Mouse (Mus musculus) splenic B cell, adult 2 months (primary cell): ENCODE results near the gene Gm11042.

Source experiments
- DNase-seq: peaks from one replicate; pipeline ENCODE4 v3.0.0-alpha.2; 2011; ENCODE audit warnings: low read depth, low spot score
- H3K27me3 ChIP-seq: 2 replicates; pipeline ENCODE4 v1.6.1; 2012; ENCODE audit warnings: mild to moderate bottlenecking, low read length, moderate library complexity, mixed read lengths; ENCODE audit not compliant: control insufficient read depth, poor library complexity, insufficient read depth, severe bottlenecking
- H3K36me3 ChIP-seq: 2 replicates; pipeline ENCODE4 v1.6.1; 2012; ENCODE audit warnings: mild to moderate bottlenecking, low read length, moderate library complexity, mixed read lengths; ENCODE audit not compliant: control insufficient read depth, poor library complexity, insufficient read depth, severe bottlenecking

The Gm11042 gene

DNA sequence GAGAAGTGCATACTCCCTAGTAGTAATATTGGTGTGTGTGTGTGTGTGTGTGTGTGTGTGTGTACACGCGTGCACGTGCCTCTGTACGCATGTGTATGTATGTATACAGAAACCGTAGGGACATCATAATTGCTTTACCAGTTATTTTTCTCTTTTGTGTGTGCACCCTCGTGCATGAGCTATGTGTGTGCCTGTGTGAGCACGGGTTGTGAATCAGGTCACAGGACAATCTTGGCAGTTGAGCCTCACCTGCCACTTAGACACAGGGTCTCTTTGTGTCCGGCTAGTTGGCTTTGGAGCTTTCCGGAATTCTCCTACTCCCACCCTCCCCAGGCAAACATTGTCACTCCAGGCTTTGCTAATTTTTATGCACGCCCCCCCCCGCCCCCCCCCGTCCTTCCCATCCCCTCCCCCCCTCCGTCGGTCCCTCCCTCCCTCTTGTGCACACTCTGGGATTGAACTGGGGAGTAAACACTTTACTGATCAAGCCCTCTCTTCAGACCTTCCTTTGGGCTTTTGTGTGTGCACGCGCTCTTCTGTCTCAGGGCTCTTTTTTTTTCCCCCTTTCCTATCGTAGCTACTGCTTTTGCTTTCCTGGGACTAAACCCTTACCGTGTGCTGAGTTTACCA is at the start of gene Gm11042:
TSS of gene Gm11042 (minus strand) at position 51 of the 630 bp plus-strand sequence.
- no peak for DNase-seq
- Histone ChIP-seq H3K27me3 (no peaks in the 10 kb centered on the region), H3K36me3 (no peaks in the 10 kb centered on the region)

DNA sequence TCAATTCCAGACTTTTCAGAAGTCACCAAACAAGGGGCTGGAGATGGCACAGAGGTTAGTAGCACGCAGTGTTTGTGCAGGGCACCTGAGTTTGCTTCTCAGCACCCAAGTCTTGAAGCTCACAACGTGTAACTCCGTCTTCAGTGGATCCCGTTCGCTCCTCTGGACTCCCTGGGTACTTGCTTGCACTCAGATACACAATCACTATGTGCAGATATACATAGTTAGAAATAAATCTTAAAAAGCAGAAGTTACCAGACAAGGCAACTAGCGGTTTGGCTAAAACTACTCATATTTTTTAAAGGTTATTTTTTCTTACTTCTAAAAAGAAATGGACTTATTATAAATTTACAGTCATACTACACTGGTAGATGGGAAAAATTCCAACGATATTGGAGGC is 48.3 kb upstream of the Gm11042 start:
- Histone ChIP-seq H3K27me3 (no peaks in the 10 kb centered on the region), H3K36me3 (no peaks in the 10 kb centered on the region)
- DNase-seq, result no peak

DNA sequence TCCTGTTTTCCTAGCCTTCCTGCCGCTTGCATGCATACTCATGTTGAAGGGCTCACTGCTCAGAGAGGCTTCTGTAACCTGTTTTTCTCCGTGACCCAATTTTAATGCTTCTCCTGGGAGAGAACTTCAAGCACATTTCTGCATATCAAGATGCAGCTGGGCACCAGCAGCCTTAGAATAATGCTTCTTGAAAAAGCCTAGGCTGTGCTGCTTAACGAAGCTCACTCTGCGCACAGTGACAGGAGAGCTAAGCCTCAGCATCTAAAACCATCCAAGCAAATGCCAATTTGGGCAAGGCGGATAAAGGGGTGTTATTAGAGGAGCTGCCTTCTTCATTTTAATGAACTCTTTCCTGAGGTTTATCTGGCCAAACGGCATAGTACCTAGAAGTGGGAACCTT is 46.9 kb upstream of the Gm11042 start:
- no peak for DNase-seq
- Histone ChIP-seq H3K36me3 (no peaks in the 10 kb centered on the region), H3K27me3 (no peaks in the 10 kb centered on the region)

DNA sequence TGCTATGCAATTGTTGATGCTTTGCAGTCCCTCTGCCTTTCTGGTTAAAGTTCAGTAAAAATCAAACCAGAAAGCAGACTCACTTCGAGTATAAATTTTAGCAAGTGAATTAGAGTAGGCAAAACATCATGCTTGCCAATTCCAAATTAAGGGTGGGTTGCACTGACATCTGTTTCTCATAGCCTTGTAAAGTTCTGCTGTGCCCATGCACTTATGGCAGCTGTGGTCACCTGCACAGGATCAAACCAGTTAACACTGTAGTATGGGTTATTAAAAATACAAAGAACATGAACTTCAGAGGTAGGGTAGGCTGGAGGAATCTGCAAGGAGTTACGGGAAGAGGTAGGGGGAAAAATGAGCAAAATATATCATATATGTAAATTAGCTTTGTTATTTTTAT is 46.3 kb upstream of the Gm11042 start:
- no peaks in the 10 kb centered on the region for H3K36me3 ChIP-seq
- DNase-seq, result no peak
- H3K27me3 ChIP-seq, result no peaks in the 10 kb centered on the region

DNA sequence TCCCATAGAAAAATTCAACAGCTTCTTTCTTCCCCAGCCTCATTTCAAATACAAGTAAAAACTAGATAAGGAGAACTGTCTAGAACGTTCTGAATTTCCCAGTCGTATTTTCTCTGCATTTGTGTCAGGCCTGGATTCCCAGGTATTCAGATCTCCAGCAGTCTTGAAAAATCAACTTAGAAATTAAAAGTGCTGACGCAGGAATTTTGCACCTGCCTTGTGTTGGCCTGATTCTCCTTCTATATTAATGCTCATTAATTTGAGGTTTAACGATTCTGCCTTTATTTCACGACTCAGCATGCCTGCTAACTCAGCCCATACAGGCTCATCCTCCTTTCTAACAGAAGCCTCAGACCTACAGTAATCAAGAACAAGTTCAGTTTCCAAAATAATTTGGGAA is 43.6 kb upstream of the Gm11042 start:
- H3K27me3 ChIP-seq, result no peaks in the 10 kb centered on the region
- DNase-seq, result no peak
- no peaks in the 10 kb centered on the region for H3K36me3 ChIP-seq

DNA sequence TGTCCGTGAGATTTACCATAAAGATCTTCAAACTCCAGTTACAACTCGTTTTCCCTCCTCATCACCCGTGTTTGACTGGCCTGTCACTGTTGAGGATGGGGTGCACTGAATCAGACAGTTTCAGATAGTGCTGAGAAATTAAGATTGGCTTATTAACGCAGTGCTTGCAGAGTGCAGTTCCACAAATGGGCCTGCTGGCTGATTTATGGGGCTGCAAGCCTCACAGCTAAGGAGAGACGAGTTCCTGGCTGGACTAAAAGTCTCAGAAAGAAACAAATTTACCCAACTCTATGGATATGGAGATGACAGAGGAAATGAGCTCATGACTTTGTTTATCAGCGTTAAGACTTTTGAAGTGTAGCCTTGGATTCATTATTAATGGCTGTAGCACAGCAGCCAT is 41.6 kb upstream of the Gm11042 start:
- no peak for DNase-seq
- Histone ChIP-seq H3K36me3 (no peaks in the 10 kb centered on the region), H3K27me3 (no peaks in the 10 kb centered on the region)

DNA sequence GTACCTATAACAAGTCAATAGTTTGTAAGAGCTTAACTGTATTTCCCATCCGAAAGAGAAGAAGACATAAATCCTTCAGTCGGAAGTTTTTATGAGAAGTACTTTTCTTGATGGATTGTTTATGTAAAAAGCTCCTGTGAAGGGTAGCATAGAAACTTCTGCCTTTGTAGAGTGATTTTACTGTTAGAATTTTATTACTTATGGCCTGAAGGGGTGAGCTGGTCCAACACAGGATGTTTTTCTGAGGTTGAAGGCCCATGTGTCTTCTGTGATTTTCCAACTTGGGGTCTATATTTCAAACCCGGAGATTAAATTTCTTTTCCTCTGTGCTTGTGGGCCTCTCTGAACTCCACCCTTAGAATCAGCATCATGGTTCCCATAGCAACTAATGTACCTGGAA is 26.5 kb upstream of the Gm11042 start:
- DNase-seq, result no peak
- Histone ChIP-seq H3K36me3 (no peaks in the 10 kb centered on the region), H3K27me3 (no peaks in the 10 kb centered on the region)

DNA sequence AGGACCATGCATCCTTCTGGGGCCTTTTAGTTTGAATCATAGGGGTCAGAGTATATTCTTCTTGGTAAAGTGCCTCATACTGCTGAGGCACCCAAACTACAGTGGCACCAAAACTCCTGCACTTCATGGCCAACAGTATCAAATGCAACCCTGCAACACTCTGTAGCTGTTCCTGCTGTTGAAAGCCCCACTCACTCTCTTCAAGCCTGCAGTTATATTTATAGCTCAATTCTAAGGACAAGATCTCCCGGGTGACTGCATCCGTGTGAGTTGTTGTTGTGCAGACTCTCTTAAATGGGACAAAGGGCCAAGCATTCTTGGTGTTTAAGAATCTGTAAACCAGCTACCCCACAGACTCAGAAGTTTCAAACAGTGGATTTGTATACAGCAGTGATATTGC is 23.9 kb upstream of the Gm11042 start:
- no peak for DNase-seq
- H3K36me3 ChIP-seq, result no peaks in the 10 kb centered on the region
- no peaks in the 10 kb centered on the region for H3K27me3 ChIP-seq

DNA sequence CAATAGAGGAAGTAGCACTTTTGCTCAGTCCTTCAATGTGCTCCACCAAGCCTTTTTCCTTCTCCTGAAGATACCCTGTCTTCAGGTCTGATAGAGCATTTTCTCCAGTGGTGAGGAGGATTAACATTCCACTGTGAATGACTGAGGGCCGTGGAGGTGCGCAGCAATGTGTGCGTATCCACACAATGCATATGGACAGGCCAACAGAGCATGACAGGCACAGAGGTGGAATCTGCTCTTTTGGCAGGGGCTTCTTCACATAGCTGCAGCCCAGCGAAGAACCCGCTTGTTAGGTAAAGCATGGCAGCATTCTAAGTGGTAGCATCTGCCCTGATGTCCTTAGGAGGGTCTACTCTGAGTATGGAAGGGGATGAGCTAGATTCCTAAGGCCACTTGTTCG is 17.5 kb upstream of the Gm11042 start:
- Histone ChIP-seq H3K36me3 (no peaks in the 10 kb centered on the region), H3K27me3 (no peaks in the 10 kb centered on the region)
- no peak for DNase-seq

DNA sequence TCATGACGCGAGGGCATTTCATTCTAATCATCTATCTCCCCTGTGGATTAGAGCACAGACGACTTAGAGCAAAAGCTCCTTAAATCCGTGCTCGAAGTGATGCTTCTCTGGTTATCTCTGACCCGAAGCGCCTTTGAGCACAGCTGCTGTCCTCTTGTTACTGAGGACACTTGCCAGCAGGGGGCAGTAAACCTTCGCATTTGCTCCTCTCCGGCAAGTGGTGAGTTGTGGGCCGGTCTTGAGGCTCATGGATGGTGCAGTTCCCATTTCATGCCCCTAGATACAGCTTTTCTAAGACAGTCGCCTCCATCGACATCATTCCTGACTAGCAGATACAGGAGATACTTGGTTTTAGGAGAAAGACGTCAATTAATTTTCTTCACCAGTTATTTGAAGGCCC is 16.8 kb upstream of the Gm11042 start:
- Histone ChIP-seq H3K36me3 (no peaks in the 10 kb centered on the region), H3K27me3 (no peaks in the 10 kb centered on the region)
- peak; percentile 23 for DNase-seq

DNA sequence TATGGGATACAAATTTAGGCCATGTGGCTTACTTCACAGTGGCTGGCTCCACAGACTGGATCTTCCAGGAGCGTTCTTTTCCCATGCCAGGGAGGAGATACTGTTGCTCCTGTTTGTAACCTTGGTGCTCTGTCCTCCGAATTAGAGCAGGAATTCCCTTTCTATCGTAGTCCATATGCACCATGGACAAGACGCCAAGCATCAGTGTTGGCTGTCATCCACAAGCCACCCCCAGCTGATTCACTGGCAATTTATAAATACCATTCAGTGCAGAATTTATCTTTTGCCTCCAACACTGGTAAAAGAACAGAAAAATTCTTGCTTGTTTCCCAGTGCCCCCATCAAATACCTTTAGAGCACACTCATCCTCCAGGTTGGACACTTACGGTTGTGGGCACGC is 13.6 kb upstream of the Gm11042 start:
- Histone ChIP-seq H3K36me3 (no peaks in the 10 kb centered on the region), H3K27me3 (no peaks in the 10 kb centered on the region)
- DNase-seq, result no peak

DNA sequence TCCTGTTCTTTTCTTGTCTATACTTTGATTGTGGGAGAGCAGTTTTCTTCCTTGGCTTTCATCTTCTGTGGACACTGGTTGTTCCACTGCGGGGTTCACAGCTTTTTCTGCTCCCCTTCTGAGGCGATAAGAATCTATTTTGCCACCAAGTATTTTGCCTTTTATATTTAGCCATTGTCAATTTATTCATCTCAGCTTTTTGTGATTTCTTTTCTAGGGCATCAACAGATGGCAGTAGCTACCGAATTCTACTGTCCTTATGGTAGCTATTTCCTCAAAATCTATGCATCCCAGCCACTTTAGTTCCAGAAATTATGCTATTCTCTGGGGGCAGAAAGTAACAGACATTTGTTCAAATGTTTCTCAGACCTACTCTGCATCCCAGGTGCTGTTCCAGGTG is 10.4 kb upstream of the Gm11042 start:
- H3K36me3 ChIP-seq, result no peaks in the 10 kb centered on the region
- no peak for DNase-seq
- H3K27me3 ChIP-seq, result no peaks in the 10 kb centered on the region

DNA sequence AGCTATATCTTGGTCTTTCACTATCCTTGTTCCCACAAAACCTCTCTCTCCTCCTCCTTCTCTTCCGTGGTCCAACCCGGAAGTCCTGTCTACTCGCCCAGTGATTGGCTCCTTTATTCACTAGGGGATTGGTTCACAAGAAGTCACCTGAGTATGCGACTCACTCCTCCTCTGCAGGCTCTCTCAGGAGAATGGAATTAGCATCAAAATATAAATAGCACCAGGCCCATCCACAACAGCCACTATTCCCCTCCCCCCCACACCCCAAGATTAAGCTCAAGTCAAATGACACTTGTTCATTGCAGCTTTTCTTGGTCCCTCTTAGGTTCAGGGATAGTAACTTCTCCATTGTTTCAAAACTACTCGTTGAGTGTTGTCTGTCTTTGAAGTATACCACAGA is 5.8 kb upstream of the Gm11042 start:
- Histone ChIP-seq H3K27me3 (no peaks in the 10 kb centered on the region), H3K36me3 (no peaks in the 10 kb centered on the region)
- DNase-seq, result no peak

DNA sequence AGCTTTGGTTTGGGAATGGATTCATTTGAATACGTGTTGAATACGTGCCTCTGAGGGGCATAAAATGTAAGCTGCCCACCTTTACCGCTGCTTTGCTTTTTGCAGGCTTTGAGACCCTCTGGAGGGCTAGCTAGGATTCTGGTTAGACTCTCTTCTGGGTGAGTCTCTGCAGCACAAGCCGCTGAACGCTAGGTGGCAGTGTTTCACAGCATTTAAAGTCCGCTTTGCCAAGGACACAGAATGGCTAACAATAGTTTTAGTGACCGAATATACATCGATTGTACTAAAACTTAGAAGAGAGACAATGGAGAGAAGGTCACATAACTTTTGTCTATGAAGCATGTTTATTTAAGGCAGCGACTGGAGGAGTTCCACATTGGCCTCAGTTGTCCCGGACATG is 4.1 kb upstream of the Gm11042 start:
- DNase-seq, result peak; percentile 51
- H3K27me3 ChIP-seq, result no peaks in the 10 kb centered on the region
- H3K36me3 ChIP-seq, result no peaks in the 10 kb centered on the region

DNA sequence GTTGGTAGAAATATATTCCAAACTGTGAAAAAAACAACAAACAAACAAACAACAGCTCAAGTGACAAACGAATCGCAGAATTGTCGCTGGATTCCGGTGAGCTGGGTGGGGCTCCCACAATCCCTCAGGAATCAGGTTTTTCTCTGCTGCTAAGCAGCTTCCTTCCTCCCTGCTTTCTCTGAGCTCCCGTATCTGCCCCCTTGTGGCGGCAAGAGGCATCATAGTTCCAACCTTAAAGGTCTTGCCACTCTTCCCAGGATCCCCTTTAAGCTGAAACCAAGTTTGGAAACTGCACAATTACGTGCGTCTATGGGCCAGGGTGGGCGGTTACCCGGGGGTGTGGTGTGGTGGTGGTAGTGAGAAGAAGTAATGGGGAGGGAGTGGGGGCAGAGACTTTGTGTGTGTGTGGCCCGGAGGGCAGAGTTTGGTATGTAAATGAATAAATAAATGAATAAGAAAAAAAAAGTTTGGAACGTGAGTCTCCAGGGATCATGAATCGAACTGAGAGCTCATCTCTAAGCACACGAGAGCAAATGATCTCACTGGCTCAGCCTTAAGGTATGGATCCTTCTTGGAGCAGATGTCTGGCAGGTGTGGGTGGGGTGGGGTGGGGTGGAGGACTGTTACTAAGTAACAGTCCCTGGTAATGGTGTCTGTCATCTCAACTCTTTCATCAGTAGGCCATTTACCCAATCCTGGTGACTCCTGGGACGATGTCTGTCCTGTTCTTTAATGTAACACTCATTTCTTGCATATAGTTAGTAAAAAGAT is 980 bp upstream of the Gm11042 start:
- peak; percentile 8 for DNase-seq
- Histone ChIP-seq H3K36me3 (no peaks in the 10 kb centered on the region), H3K27me3 (no peaks in the 10 kb centered on the region)

DNA sequence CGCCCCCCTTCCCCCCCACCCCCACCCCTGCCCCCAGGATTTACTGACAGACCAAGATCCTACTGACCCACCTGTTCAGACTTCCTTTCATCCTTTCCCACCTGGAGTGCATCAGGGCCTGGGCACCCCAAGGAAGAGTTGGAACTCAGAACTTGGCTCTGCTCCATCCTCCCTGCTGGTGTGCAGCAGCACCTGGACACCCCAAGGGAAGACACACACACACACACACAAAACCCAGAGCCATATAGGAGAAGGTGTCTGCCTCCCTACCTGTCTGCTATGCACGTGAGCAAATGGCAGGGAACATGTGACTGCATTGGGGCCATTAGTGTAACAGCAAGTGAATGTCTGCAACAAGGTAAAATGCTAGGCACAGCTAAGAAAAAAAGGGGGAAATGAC is 973 bp downstream of the Gm11042 start:
- H3K36me3 ChIP-seq, result no peaks in the 10 kb centered on the region
- H3K27me3 ChIP-seq, result no peaks in the 10 kb centered on the region
- no peak for DNase-seq
